Mouse (Mus musculus) ES-Bruce4 (cell line): ENCODE data around the gene Iqcd.

Experiments used
- CTCF ChIP-seq: IDR thresholded peaks from one replicate; pipeline ENCODE4 v1.8.1; 2011; ENCODE audit warnings: low read depth, low read length
- EP300 ChIP-seq: IDR thresholded peaks from 2 replicates; pipeline ENCODE4 v1.6.1; 2011; ENCODE audit warnings: low read depth, low read length; ENCODE audit not compliant: insufficient read depth
- POLR2A ChIP-seq: IDR thresholded peaks from one replicate; pipeline ENCODE4 v1.8.1; 2011; ENCODE audit warnings: low read length; ENCODE audit not compliant: insufficient read depth

DNA sequence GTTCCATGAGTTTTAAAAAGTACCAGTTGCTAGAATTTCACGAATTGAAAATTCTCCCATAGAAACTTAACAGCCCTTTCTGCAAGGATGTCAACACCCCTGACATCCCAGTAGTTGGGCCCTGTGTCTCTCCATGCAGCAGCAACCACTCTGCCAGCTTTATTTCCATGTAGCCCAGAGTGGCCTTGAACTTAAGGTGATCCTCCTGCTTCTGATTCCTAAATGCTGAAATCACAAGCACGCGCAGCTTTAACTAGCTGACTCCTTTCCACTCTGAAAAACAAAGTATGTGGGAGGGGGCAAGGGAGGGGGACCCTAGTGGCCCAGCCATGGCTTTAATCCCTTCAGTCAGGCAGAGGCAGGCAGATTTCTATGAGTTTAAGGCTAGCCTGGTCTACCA is 18.5 kb downstream of the Iqcd start:
- TF ChIP-seq EP300 (no peak), POLR2A (no peak), CTCF (no peak)
